Mouse (Mus musculus) left cerebral cortex, adult 8-10 months (tissue): ENCODE data around the gene Spcs2. TPM values are rescaled to one million over a fixed set of nuclear protein-coding genes. Genes with fewer than 3 reads are reported as not detected.
A peak's percentile ranks its signal among the peaks of the same experiment; 100 is the strongest.

Experiments used
- DNase-seq, 2 experiments: peaks; one replicate each; pipeline ENCODE4 v3.0.0; 2022; ENCODE audit warnings: low spot score in 2 of 2
- total RNA-seq, 4 experiments: library from RNA; stranded (reverse); gene quantifications; 2 replicates each; pipeline ENCODE4 v1.2.4; 2022

Spcs2 gene
- total RNA-seq, 4 experiments from 2014 or later: 93.8 to 95.8 (median 95.0) TPM

GRCm38 (mm10) chr7:99864241-99865028 lies 1.2 kb upstream of the Spcs2 start:
- no peak for DNase-seq

DNA sequence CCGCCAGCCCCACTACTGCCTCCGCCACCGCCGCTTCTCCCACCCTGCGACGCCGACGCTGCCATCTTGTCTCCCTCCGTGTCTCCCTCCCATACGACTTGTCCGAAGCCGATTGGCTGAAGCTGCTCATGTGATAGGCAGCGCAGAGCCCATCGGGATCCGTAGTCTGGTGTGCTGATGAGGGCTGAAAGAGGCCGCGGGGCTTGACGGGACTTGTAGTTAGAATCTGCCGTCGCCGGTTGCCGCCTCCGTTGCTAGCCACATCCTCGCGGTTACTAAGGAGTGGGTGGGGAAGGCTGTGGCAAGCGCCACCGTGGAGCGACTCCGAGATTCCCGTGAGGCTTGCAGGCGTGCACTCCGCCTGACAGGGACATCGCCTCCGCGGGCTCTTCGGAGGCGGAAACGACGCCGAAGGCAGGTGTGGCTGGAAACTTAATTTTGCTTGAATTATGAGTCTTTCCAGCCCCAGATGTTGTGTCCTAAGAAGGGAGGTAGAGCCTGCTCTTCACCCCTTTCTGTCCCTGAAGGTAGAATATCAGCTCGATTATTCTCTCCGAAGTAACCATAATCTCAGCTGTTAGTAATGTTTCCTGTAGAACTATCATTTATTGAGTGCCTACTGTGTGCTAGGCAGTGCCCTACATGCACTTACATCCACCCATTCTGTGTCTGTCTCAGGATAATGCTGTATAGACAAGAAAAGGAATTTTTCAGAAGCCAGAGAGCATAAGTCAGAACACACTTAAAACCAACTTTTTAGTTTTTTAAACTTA lies 4.3 kb downstream of the Spcs2 start, which contains the start of gene Xrra1:
Gene Xrra1, plus strand, starts transcription at position 304 of the 773 bp plus-strand sequence.
- DNase-seq: peak; percentile 90 to 99

GRCm38 (mm10) chr7:99858175-99858812 lies 5.0 kb downstream of the Spcs2 start:
- DNase-seq: no peak

- DNase-seq: no peak
These were observed 6.9 kb downstream of the Spcs2 start for GRCm38 (mm10) chr7:99856266-99856861.

- no peak for DNase-seq
These were observed 9.0 kb downstream of the Spcs2 start for GRCm38 (mm10) chr7:99854311-99854710.

DNA sequence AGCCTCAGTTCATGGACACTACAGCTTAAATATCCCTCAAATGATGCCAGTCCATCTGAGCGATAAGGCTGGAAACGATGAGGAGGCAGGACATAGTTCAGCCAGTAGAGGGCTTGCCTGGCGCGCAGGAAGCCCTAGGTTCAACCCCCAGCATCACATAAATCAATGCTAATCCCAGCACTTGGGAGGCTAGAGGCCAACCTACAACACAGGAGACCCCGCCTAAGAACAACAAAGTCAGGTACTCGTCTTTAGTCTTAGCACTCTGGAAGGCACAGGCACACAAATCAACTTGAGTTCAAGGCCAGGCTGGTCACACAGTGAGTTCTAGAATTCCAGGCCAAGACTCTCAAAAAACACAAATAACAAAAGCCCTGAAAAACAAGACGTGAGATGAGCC lies 9.9 kb downstream of the Spcs2 start:
- DNase-seq: no peak

- DNase-seq: no peak
These were observed 11.6 kb downstream of the Spcs2 start for GRCm38 (mm10) chr7:99851618-99852017.

- no peak for DNase-seq
These were observed 12.1 kb downstream of the Spcs2 start for GRCm38 (mm10) chr7:99851121-99851520.

DNA sequence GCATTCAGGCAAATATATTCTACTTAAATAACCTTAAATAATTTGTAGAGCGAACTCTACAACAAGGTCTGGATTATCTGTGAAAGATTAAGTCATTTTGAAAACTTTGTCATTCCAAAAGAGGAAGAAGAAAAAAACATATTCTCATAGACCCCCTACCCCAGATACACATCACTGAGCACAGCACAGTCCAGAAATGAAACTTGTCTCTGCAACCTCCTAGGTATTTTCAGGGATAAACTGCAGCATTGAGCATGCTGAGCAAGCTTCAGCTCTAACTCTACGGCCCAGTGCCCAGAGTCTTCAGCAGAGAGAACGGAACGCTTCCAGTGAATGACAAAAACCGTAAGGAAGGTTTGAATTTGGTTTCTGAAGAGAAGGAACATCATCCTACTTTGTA lies 12.7 kb downstream of the Spcs2 start:
- DNase-seq: no peak

GRCm38 (mm10) chr7:99845533-99846236 lies 17.6 kb downstream of the Spcs2 start:
- no peak for DNase-seq

GRCm38 (mm10) chr7:99838241-99838640 lies 25.0 kb downstream of the Spcs2 start:
- DNase-seq: no peak

DNA sequence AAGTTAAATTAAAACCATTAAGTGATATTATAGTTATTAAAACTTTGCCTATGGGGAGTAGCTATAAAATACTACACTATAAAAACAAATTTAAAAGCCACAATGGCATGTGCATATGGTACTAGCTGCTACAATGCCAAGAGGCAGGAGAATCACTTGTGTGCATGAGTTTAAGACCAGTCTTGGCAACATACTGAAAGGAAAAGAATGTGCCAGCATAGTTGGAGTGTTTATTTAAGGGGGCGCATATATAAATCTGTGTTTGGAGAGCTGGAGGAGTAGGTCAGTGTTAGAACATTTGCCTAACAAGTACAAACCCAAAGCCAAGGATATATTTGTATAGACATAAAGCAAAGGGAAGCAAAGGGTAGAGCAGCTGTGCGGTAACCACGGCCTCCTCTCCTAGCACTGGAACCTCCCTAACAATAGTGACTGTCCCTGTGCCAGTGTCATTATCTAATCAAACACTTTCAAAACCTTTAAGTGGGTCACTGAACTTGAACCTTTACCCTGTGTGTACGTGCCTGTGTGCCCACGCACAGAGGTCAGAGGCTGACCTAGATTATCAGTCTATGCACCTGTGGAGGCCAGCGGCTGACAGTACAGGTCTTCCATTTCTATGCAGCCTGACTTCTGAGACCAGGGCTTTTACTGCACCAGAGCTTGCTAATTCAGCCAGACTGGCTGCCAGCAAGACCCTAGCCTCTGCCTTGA lies 25.7 kb downstream of the Spcs2 start:
- no peak for DNase-seq

- DNase-seq: no peak
These were observed 26.5 kb downstream of the Spcs2 start for GRCm38 (mm10) chr7:99836781-99837180.

GRCm38 (mm10) chr7:99834314-99834853 lies 28.9 kb downstream of the Spcs2 start:
- no peak for DNase-seq

GRCm38 (mm10) chr7:99833846-99834222 lies 29.4 kb downstream of the Spcs2 start:
- no peak for DNase-seq

DNA sequence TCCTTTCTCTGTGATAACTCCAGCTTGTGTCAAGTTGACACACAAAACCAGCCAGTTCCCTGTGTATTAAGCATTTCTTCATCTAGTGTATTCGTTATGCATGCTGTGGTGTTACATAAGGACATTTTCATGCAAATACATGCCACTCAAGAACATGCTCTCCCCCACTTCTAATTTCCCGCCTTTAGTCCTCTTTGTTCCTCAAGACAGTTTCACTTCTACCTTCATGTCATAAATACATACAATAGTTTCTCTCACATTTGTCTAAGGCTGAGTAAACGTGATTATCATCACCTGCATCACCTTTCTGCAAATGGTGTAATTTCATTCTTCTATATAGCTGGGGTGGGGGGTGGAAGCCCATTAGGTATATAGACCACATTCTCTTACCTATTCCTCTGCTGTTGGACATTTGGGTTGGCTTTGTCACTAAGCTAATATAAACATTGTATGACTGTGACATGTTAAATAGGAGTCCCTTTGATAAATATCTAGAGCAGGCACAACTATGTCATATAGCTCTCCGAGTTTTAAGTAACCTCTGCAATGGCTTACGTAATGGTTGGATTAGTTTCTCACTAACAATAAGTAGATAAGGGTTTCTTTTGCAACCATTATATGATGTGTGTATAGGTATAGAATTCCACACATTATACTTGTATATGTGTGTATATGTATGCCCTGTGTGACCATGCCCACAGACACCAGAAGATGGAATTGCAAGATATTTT lies 30.0 kb downstream of the Spcs2 start:
- DNase-seq: no peak

DNA sequence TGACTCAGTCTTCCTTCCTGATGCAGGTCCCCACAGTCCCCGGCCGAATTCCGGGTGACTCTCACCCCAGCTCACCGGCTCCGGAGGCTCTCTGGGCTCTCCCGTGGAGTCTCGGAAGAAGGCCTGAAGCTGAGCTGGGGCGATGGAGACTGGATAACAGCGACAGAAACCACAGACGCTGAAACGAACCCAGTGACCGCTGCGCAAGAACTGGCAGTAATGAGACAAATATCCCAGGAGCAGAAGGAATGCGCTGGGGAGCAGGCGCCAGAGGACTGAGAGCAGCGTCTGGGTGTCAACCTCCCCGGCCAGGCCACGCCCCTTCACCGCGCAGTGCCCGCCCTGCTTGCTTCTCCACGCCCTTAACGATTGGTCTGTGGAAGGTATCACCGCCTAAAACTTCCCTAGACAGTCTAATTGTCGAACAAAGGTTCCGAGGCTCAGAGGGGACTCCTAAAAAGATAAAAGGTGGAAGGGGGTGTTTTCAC lies 35.1 kb downstream of the Spcs2 start, which contains the start of gene Neu3:
Gene Neu3, minus strand, starts transcription at position 335 of the 488 bp plus-strand sequence.
- DNase-seq: peak; percentile 77 to 87

- no peak for DNase-seq
These were observed 37.2 kb downstream of the Spcs2 start for GRCm38 (mm10) chr7:99826096-99826495.

GRCm38 (mm10) chr7:99825511-99825910 lies 37.8 kb downstream of the Spcs2 start:
- DNase-seq: no peak
